Mouse (Mus musculus) hematopoietic multipotent progenitor cell, adult 10-12 weeks (in vitro differentiated cells): Measurements from ENCODE around the gene Cdpf1. TPM values are rescaled to one million over a fixed set of nuclear protein-coding genes. Genes with fewer than 3 reads are reported as not detected.

ENCODE experiments used
- polyA plus RNA-seq: library from polyadenylated mRNA; stranded (reverse); fragments of >175 nt; gene quantifications from 2 replicates; pipeline ENCODE4 v1.2.3, GENCODE M21; 2012; ENCODE audit warnings: low replicate concordance

Cdpf1 gene
- polyA plus RNA-seq, result 8.6 and 26.2 TPM in 2 replicates

GRCm38 (mm10) chr15:85811535-85812277, at the start of gene Cdpf1:
Cdpf1 (minus strand) TSS chr15:85811697.

GRCm38 (mm10) chr15:85859490-85860031, 48.1 kb upstream of the Cdpf1 start, which contains the start of gene Gtse1:
Gtse1 (plus strand) TSS chr15:85859745.

GRCm38 (mm10) chr15:85831954-85832590, 20.6 kb upstream of the Cdpf1 start, which contains the start of gene Ttc38:
Ttc38 (plus strand) TSS chr15:85832306.

GRCm38 (mm10) chr15:85821203-85822010, 9.9 kb upstream of the Cdpf1 start, which contains the start of gene Pkdrej:
Pkdrej (minus strand) TSS chr15:85821734.

Other genes starting within 250 kb of the Cdpf1 start
- gene Wnt7b, start 229.2 kb downstream of the Cdpf1 start, polyA plus RNA-seq, result 0.04 TPM in 1 of 2 replicates, not detected in the other
- 0.05 TPM in 1 of 2 replicates, not detected in the other for gene Ppara, start 76.7 kb downstream of the Cdpf1 start, polyA plus RNA-seq
- 0.01 TPM in 1 of 2 replicates, not detected in the other for gene Pkdrej, start 10.0 kb upstream of the Cdpf1 start, polyA plus RNA-seq
- 6.2 and 6.3 TPM in 2 replicates for gene Ttc38, start 20.6 kb upstream of the Cdpf1 start, polyA plus RNA-seq
- 7.8 and 13.4 TPM in 2 replicates for gene Gtse1, start 48.0 kb upstream of the Cdpf1 start, polyA plus RNA-seq
- gene Trmu, start 67.6 kb upstream of the Cdpf1 start, polyA plus RNA-seq, result 18.4 and 47.2 TPM in 2 replicates
- gene Celsr1, start 222.1 kb upstream of the Cdpf1 start, polyA plus RNA-seq, result 18.6 and 51.8 TPM in 2 replicates
- 35.3 and 45.5 TPM in 2 replicates for gene Gramd4, start 246.0 kb upstream of the Cdpf1 start, polyA plus RNA-seq